Mouse (Mus musculus) cerebellum, adult (tissue): ENCODE data around the gene Oas1e.

ENCODE experiments used
- ATAC-seq: cut with Nextera tagmentation; 2 replicates; pipeline ENCODE4 v1.9.2; 2017; ENCODE audit warnings: mild to moderate bottlenecking, moderate library complexity, mixed read lengths; ENCODE audit not compliant: insufficient number of reproducible peaks, low FRiP score, low TSS enrichment

Oas1e gene

GRCm38 (mm10) chr5:120777478-120777877, 17.9 kb downstream of the Oas1e start, which contains the start of gene Oas3:
Gene Oas3 (minus strand): TSS chr5:120777661.
- no peak for ATAC-seq

GRCm38 (mm10) chr5:120776801-120777200, 18.5 kb downstream of the Oas1e start:
- no peak for ATAC-seq

- ATAC-seq: no peak
These were observed 19.9 kb downstream of the Oas1e start for GRCm38 (mm10) chr5:120775287-120775985.

- ATAC-seq: no peak
These were observed 25.9 kb downstream of the Oas1e start for GRCm38 (mm10) chr5:120769396-120769795.

DNA sequence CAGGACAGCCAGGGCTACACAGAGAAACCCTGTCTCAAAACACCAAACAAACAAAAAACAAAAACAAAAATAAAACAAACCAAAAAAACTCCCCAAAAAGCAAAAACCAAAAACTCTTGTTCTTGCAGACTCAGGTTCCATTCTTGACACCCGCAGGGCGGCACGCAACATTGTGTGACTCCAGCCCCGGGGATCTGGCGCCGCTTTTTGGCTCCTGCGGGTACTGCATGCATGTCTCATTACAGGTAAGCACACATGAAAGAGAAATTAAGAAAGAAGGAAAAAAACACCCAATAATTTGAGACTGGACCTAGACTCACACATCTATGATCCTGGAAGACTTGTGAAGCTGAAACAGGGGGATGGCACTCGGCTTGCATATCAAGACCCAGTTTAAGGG, 30.3 kb downstream of the Oas1e start:
- ATAC-seq: no peak

- ATAC-seq: no peak
These were observed 33.4 kb downstream of the Oas1e start for GRCm38 (mm10) chr5:120761901-120762300.

DNA sequence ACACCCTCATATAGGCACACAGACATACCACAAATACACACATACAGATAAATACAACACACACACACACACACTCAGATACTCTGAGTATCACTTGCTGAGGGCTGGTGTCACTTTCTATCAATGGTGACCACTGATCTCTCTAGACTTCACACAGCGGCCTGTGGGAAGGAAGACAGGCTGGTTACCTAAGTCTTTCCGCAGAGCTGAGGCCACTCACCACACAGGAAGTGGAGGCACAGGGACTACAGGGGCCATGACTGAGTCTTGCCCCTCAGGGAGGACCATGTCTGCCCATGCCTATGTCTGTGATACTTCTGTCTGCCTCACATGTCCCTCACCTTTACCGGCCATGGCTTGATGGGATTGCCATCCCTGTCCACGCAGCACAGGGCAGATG, 41.1 kb downstream of the Oas1e start:
- no peak for ATAC-seq

DNA sequence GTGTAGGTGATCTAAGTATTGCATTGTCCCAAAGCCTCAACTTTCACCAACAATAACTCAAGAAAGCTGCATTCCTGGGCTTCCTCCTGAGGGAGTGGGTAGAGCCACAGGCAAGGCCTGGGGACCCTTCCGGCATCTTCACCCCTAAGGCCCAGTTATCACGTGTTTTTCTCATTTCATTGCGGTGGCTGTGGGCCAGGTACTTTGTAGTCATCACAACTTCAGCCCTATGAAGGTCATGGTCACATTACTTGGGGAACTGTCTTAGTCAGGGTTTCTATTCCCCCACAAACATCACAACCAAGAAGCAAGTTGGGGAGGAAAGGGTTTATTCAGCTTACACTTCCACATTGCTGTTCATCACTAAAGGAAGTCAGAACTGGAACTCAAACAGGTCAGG, 42.5 kb downstream of the Oas1e start:
- no peak for ATAC-seq

- no peak for ATAC-seq
These were observed 44.1 kb downstream of the Oas1e start for GRCm38 (mm10) chr5:120751206-120751605.

DNA sequence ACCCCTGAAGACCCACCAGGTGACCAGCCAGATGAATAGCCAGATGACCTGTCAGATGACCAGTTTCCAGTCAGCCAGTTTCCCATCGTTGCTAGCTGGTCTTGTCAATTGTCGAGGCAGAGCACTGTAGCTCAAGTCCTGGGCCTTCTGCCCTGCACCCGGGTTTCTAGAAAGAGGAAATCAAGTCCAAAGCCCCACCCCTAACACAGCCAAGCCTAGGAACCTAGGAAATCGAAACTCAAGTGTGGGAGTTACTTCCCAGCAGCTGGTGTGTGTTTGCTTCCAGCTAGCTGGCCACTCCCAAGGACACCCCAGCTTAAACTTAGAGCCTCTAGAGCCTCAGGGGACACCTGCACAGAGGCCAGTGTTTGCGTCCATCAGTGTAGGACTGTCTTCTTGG, 45.6 kb downstream of the Oas1e start, which contains the start of gene Oas2:
Oas2 (minus strand) TSS at position 166 of the 400 bp plus-strand sequence.
- ATAC-seq: no peak

GRCm38 (mm10) chr5:120746451-120746850, 48.9 kb downstream of the Oas1e start:
- ATAC-seq: no peak

GRCm38 (mm10) chr5:120742125-120742524, 53.2 kb downstream of the Oas1e start:
- ATAC-seq: no peak
